Mouse (Mus musculus) myocyte (in vitro differentiated cells): ENCODE measurements around the gene Slc12a6.

ENCODE experiments used
- CEBPB ChIP-seq: IDR thresholded peaks from 2 replicates; pipeline ENCODE4 v1.6.1; 2011; ENCODE audit warnings: mild to moderate bottlenecking, moderate library complexity; ENCODE audit not compliant: poor library complexity, insufficient read depth, severe bottlenecking
- E2F4 ChIP-seq: IDR thresholded peaks from one replicate; pipeline ENCODE4 v1.6.1; 2011; ENCODE audit warnings: mild to moderate bottlenecking, control low read depth, moderate library complexity; ENCODE audit not compliant: insufficient read depth
- MAX ChIP-seq: IDR thresholded peaks from one replicate; pipeline ENCODE4 v1.6.1; 2011; ENCODE audit warnings: low read depth, mild to moderate bottlenecking, control low read depth
- MYOD1 ChIP-seq, 3 experiments: IDR thresholded peaks; one replicate each; pipeline ENCODE4 v1.6.1; 2011; ENCODE audit warnings: control low read depth in 2 of 3, low read depth in 2 of 3, mild to moderate bottlenecking in 2 of 3, moderate library complexity in 1 of 3; ENCODE audit not compliant: insufficient read length in 2 of 3, control insufficient read depth in 1 of 3
- MYOG ChIP-seq, 3 experiments: IDR thresholded peaks; one replicate each; pipeline ENCODE4 v1.6.1; 2011; ENCODE audit warnings: control low read depth in 2 of 3, low read depth in 2 of 3, mild to moderate bottlenecking in 2 of 3; ENCODE audit not compliant: insufficient read length in 2 of 3, control insufficient read depth in 1 of 3, insufficient read depth in 1 of 3
- POLR2A ChIP-seq: IDR thresholded peaks from one replicate; pipeline ENCODE4 v1.6.1; 2011; ENCODE audit warnings: low read depth, mild to moderate bottlenecking, control low read depth, moderate library complexity; ENCODE audit not compliant: insufficient read length
- POLR2AphosphoS2 ChIP-seq: IDR thresholded peaks from one replicate; pipeline ENCODE4 v1.6.1; 2011; ENCODE audit warnings: low read depth, control low read depth; ENCODE audit not compliant: insufficient read length
- REST ChIP-seq: IDR thresholded peaks from one replicate; pipeline ENCODE4 v1.6.1; 2011; ENCODE audit warnings: mild to moderate bottlenecking, control low read depth, moderate library complexity; ENCODE audit not compliant: insufficient read depth, insufficient read length
- SRF ChIP-seq: IDR thresholded peaks from one replicate; pipeline ENCODE4 v1.6.1; 2011; ENCODE audit warnings: low read depth; ENCODE audit not compliant: control insufficient read depth, insufficient read length
- TCF12 ChIP-seq: IDR thresholded peaks from one replicate; pipeline ENCODE4 v1.6.1; 2011; ENCODE audit warnings: mild to moderate bottlenecking, control low read depth; ENCODE audit not compliant: poor library complexity, insufficient read depth, severe bottlenecking
- TCF3 ChIP-seq: IDR thresholded peaks from one replicate; pipeline ENCODE4 v1.6.1; 2011; ENCODE audit warnings: low read depth, control low read depth; ENCODE audit not compliant: insufficient read length
- USF1 ChIP-seq: IDR thresholded peaks from one replicate; pipeline ENCODE4 v1.6.1; 2011; ENCODE audit warnings: low read depth, mild to moderate bottlenecking, control low read depth, moderate library complexity

GRCm38 (mm10) chr2:112407030-112407429 is 141.4 kb downstream of the Slc12a6 start:
- TF ChIP-seq POLR2A (no peak), USF1 (no peak), TCF12 (no peak), E2F4 (no peak), MYOD1 (IDR thresholded peaks at IDR 0.05; ENCODE audit: control insufficient read depth in 1 of 3, insufficient read length in 2 of 3, low read depth in 2 of 3) (no peak), MAX (no peak), CEBPB (no peak), MYOG (IDR thresholded peaks at IDR 0.05; ENCODE audit: control insufficient read depth in 1 of 3, insufficient read depth in 1 of 3, insufficient read length in 2 of 3, low read depth in 2 of 3) (no peak), POLR2AphosphoS2 (no peak), REST (no peak), SRF (no peak), TCF3 (no peak)
